Mouse (Mus musculus): ENCODE measurements around the gene Lrwd1. TPM values are rescaled to one million over a fixed set of nuclear protein-coding genes. Genes with fewer than 3 reads are reported as not detected.
"Not testable (repeated sequence)": the region's sequence is repeated elsewhere in the genome, so short reads cannot be mapped to it uniquely, and the experiment has no call there.

Lrwd1 gene
- total and polyA plus RNA-seq, 2 experiments from 2014 or later = 18.9 to 30.0 TPM

DNA sequence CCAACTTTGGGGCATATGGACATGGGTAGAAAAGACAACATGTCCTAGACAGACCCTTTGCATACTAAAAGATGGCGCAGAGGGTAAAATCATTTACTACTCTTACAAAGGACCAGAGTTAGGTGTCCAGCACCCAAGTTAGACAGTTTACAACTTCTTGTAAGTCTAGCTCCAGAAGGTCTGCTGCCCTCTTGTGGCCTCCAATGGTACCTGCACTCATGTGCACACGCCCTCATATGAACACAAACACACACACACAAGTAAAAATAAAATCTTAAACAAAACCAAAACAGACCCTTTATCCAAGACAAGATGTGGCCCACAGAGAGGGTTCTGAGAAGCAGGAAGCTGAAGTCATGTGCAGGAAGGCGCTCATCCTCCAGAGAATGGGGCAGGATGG is 32.2 kb upstream of the Lrwd1 start:
- Histone ChIP-seq H3K9me3 (ENCODE audit: low read length) (no peaks in the 10 kb centered on the region), H3K9ac (no peak overlapping the region), H3K36me3 (ENCODE audit: insufficient read depth) (peaks cover 19% of the 10 kb centered on the region), H3K27me3 (ENCODE audit: insufficient read depth, low read length) (no peaks in the 10 kb centered on the region), H3K4me3 (ENCODE audit: low read depth, low read length) (no peak overlapping the region), H3K27ac (ENCODE audit: low read depth, low read length) (no peak overlapping the region), H3K4me2 (ENCODE audit: low read depth) (no peak overlapping the region), H3K4me1 (ENCODE audit: insufficient read depth) (peaks cover 6% of the 10 kb centered on the region; the same call in 1 of the 2 replicates)
- DNase-seq = no peak
- ATAC-seq = no peak
- TF ChIP-seq CTCF (IDR thresholded peaks at IDR 0.05; ENCODE audit: low read depth) = peak; percentile 40
- WGBS = 97% methylated on average over 3 of the region's 3 CpGs

GRCm38 (mm10) chr5:136167296-136167695 is 31.4 kb upstream of the Lrwd1 start:
- Histone ChIP-seq H3K27ac (ENCODE audit: low read depth, low read length) (no peak overlapping the region), H3K36me3 (ENCODE audit: insufficient read depth) (peaks cover 22% of the 10 kb centered on the region), H3K9ac (no peak overlapping the region), H3K4me3 (ENCODE audit: low read depth, low read length) (no peak overlapping the region), H3K9me3 (ENCODE audit: low read length) (no peaks in the 10 kb centered on the region), H3K4me2 (ENCODE audit: low read depth) (no peak overlapping the region), H3K4me1 (ENCODE audit: insufficient read depth) (peaks cover 6% of the 10 kb centered on the region; the same call in 1 of the 2 replicates), H3K27me3 (ENCODE audit: insufficient read depth, low read length) (no peaks in the 10 kb centered on the region)
- 94% methylated on average over 4 of the region's 4 CpGs for WGBS
- ATAC-seq (no peak), DNase-seq (no peak)
- TF ChIP-seq CTCF (IDR thresholded peaks at IDR 0.05; ENCODE audit: low read depth) = no peak

- Histone ChIP-seq H3K36me3 (ENCODE audit: insufficient read depth) (peaks cover 30% of the 10 kb centered on the region), H3K4me2 (ENCODE audit: low read depth) (no peak overlapping the region), H3K27me3 (ENCODE audit: insufficient read depth, low read length) (no peaks in the 10 kb centered on the region), H3K9me3 (ENCODE audit: low read length) (no peaks in the 10 kb centered on the region), H3K4me1 (ENCODE audit: insufficient read depth) (no peaks in the 10 kb centered on the region), H3K4me3 (ENCODE audit: low read depth, low read length) (no peak overlapping the region), H3K27ac (ENCODE audit: low read depth, low read length) (no peak overlapping the region), H3K9ac (no peak overlapping the region)
- TF ChIP-seq CTCF (IDR thresholded peaks at IDR 0.05; ENCODE audit: low read depth) = no peak
- DNase-seq (no peak), ATAC-seq (no peak)
- WGBS = 65% methylated on average over 8 of the region's 8 CpGs
These were observed 29.4 kb upstream of the Lrwd1 start for GRCm38 (mm10) chr5:136165246-136165645.

DNA sequence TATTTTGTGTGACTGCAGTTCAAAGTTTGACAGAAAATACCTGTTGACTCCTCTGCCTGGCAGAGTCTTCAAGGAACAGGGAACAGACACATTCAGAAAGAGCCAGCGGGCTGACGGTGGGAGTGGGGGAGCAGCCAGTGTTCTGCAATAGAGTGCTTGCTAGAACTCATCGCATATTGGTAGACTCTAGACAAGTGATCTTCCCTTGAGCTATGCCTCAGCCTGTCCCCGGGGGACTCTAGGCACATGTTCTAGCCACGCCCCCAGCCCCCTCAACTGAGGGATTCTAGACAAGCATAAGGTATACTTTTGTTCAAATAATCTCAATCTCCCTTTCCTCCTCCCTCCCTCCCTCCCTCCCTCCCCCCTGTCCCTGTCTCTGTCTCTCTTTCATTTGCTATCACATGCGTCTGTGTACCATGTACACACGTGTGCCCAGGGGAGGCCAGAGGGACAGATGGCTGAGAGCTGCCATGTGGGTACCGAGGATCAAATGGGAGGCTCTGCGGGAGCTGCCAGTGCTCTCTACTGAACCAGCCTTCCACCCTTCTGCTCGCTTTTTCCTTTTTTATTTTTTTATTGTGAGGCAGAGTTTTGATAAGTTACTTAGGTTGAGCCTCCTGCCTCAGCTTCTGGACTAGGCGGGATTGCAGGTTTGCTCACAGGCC is 28.1 kb upstream of the Lrwd1 start:
- no peak for TF ChIP-seq CTCF (IDR thresholded peaks at IDR 0.05; ENCODE audit: low read depth)
- Histone ChIP-seq H3K9ac (no peak overlapping the region), H3K4me1 (ENCODE audit: insufficient read depth) (no peaks in the 10 kb centered on the region), H3K36me3 (ENCODE audit: insufficient read depth) (peaks cover 30% of the 10 kb centered on the region), H3K4me3 (ENCODE audit: low read depth, low read length) (no peak overlapping the region), H3K27ac (ENCODE audit: low read depth, low read length) (0 out of 2 replicates have a peak overlapping the region, but pooled peaks have one; percentile 15), H3K9me3 (ENCODE audit: low read length) (no peaks in the 10 kb centered on the region), H3K4me2 (ENCODE audit: low read depth) (no peak overlapping the region), H3K27me3 (ENCODE audit: insufficient read depth, low read length) (no peaks in the 10 kb centered on the region)
- DNase-seq (peak; percentile 31), ATAC-seq (peak; percentile 90)
- WGBS = 64% methylated on average over 11 of the region's 11 CpGs

- 89% methylated on average over 11 of the region's 12 CpGs for WGBS
- not testable (repeated sequence) for DNase-seq
These were observed 24.2 kb upstream of the Lrwd1 start for GRCm38 (mm10) chr5:136160084-136160483.

GRCm38 (mm10) chr5:136155399-136155798 is 19.5 kb upstream of the Lrwd1 start:
- WGBS = 89% methylated on average over 5 of the region's 5 CpGs
- no peak for ATAC-seq
- TF ChIP-seq CTCF (IDR thresholded peaks at IDR 0.05; ENCODE audit: low read depth) = no peak

More at GRCm38 (mm10) chr5:136160084-136160483, 24.2 kb upstream of the Lrwd1 start:
- H3K27me3 ChIP-seq (ENCODE audit: insufficient read depth, low read length); ATAC-seq; H3K4me3 ChIP-seq (ENCODE audit: low read depth, low read length); H3K4me2 ChIP-seq (ENCODE audit: low read depth); H3K4me1 ChIP-seq (ENCODE audit: insufficient read depth); H3K27ac ChIP-seq (ENCODE audit: low read depth, low read length); H3K9me3 ChIP-seq (ENCODE audit: low read length); H3K9ac ChIP-seq: not testable (repeated sequence)
- H3K36me3 ChIP-seq (ENCODE audit: insufficient read depth) = peaks cover 16% of the 10 kb centered on the region; the same call in 1 of the 2 replicates

DNA sequence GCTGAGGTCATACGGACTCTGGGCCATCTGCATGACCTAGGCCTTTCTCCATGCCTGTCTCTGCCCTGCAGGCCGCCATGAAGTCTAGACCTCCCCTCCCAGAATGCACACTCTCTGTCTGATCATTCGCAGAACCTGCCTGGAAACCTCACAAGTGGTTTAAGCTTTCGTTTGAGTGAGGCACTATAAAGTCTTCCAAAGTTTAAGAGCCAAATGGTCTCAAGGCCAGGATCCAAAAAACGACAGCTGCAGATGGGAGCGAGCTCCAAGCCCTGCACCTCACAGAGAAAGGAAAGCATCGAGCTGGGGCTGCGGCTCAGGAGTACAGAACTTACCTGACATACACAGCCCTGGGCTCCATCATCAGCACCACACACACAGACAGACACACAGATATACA is 16.5 kb upstream of the Lrwd1 start:
- Histone ChIP-seq H3K27me3 (ENCODE audit: insufficient read depth, low read length) (no peaks in the 10 kb centered on the region), H3K9ac (no peak overlapping the region), H3K4me1 (ENCODE audit: insufficient read depth) (no peaks in the 10 kb centered on the region), H3K4me3 (ENCODE audit: low read depth, low read length) (no peak overlapping the region), H3K4me2 (ENCODE audit: low read depth) (no peak overlapping the region), H3K9me3 (ENCODE audit: low read length) (no peaks in the 10 kb centered on the region), H3K36me3 (ENCODE audit: insufficient read depth) (peaks cover 2% of the 10 kb centered on the region; the same call in 1 of the 2 replicates), H3K27ac (ENCODE audit: low read depth, low read length) (no peak overlapping the region)
- TF ChIP-seq CTCF (IDR thresholded peaks at IDR 0.05; ENCODE audit: low read depth) = no peak
- DNase-seq = no peak
- no peak for ATAC-seq
- WGBS = 68% methylated on average over 8 of the region's 8 CpGs

More at GRCm38 (mm10) chr5:136155399-136155798, 19.5 kb upstream of the Lrwd1 start:
- no peak for DNase-seq
- H3K4me2 ChIP-seq (ENCODE audit: low read depth) = no peak overlapping the region
- no peak overlapping the region for H3K9ac ChIP-seq
- no peak overlapping the region for H3K4me3 ChIP-seq (ENCODE audit: low read depth, low read length)
- H3K27me3 ChIP-seq (ENCODE audit: insufficient read depth, low read length) = no peaks in the 10 kb centered on the region
- peaks cover 3% of the 10 kb centered on the region; the same call in 1 of the 2 replicates for H3K36me3 ChIP-seq (ENCODE audit: insufficient read depth)
- H3K27ac ChIP-seq (ENCODE audit: low read depth, low read length) = no peak overlapping the region
- H3K9me3 ChIP-seq (ENCODE audit: low read length) = no peaks in the 10 kb centered on the region
- no peaks in the 10 kb centered on the region for H3K4me1 ChIP-seq (ENCODE audit: insufficient read depth)

GRCm38 (mm10) chr5:136149134-136149576 is 13.3 kb upstream of the Lrwd1 start:
- ATAC-seq; H3K27ac ChIP-seq (ENCODE audit: low read depth, low read length); H3K9ac ChIP-seq: not testable (repeated sequence)

More at GRCm38 (mm10) chr5:136149134-136149576, 13.3 kb upstream of the Lrwd1 start:
- H3K9me3 ChIP-seq (ENCODE audit: low read length); H3K4me1 ChIP-seq (ENCODE audit: insufficient read depth); H3K36me3 ChIP-seq (ENCODE audit: insufficient read depth); DNase-seq; H3K4me3 ChIP-seq (ENCODE audit: low read depth, low read length); H3K4me2 ChIP-seq (ENCODE audit: low read depth); H3K27me3 ChIP-seq (ENCODE audit: insufficient read depth, low read length): not testable (repeated sequence)
- 76% methylated on average over 5 of the region's 5 CpGs for WGBS
